Mouse (Mus musculus) stomach, postnatal 0 days (tissue): ENCODE measurements around the gene Rftn1. TPM values are rescaled to one million over a fixed set of nuclear protein-coding genes. Genes with fewer than 3 reads are reported as not detected.

ENCODE experiments used
- ATAC-seq: fragments of 200-750 bp; cut with Nextera tagmentation; 2 replicates; pipeline ENCODE4 v1.8.0; 2017; ENCODE audit not compliant: low FRiP score, low TSS enrichment
- DNase-seq: peaks from one replicate; pipeline ENCODE4 v3.0.0-alpha.2; 2016; ENCODE audit warnings: low spot score
- H3K27ac ChIP-seq: fragments of 300-500 bp; sonication (generic); replicated peaks from 2 replicates; pipeline ENCODE4 v1.5.1; 2014; ENCODE audit warnings: mild to moderate bottlenecking, control low read depth
- H3K27me3 ChIP-seq: fragments of 300-500 bp; sonication (generic); 2 replicates; pipeline ENCODE4 v1.6.1; 2014; ENCODE audit warnings: low read length; ENCODE audit not compliant: control insufficient read depth, insufficient read depth
- H3K36me3 ChIP-seq: fragments of 300-500 bp; sonication (generic); 2 replicates; pipeline ENCODE4 v1.6.1; 2014; ENCODE audit warnings: low read length, mixed read lengths; ENCODE audit not compliant: control insufficient read depth, insufficient read depth
- H3K4me1 ChIP-seq: fragments of 300-500 bp; sonication (generic); replicated peaks from 2 replicates; pipeline ENCODE4 v1.6.1; 2014; ENCODE audit warnings: antibody characterized with exemption; ENCODE audit not compliant: control insufficient read depth, insufficient read depth
- H3K4me2 ChIP-seq: fragments of 300-500 bp; sonication (generic); replicated peaks from 2 replicates; pipeline ENCODE4 v1.6.1; 2014; ENCODE audit warnings: low read depth, mild to moderate bottlenecking, control low read depth, moderate library complexity
- H3K4me3 ChIP-seq: fragments of 300-500 bp; sonication (generic); 2 replicates; pipeline ENCODE4 v1.5.1; 2014; ENCODE audit warnings: low read depth, low read length, control low read depth
- H3K9ac ChIP-seq: fragments of 300-500 bp; sonication (generic); 2 replicates; pipeline ENCODE4 v1.6.1; 2014; ENCODE audit warnings: mild to moderate bottlenecking, low read length, control low read depth, mixed read lengths
- H3K9me3 ChIP-seq: fragments of 300-500 bp; sonication (generic); 2 replicates; pipeline ENCODE4 v1.6.1; 2016; ENCODE audit warnings: low read length; ENCODE audit not compliant: control insufficient read depth
- CTCF ChIP-seq: IDR thresholded peaks from 2 replicates; pipeline ENCODE4 v1.5.1; 2016; ENCODE audit warnings: antibody characterized with exemption, low read depth, mild to moderate bottlenecking, moderate library complexity
- EP300 ChIP-seq: optimal IDR thresholded peaks from 2 replicates; pipeline ENCODE3; 2016; ENCODE audit warnings: antibody characterized with exemption
- WGBS: fragments of 180-500 bp; shearing (Covaris S2); extraction: QIAGEN DNeasy Blood & Tissue Kit; methylation state at CpG from one replicate; pipeline ENCODE4 v1.1.7; 2014; 5-methylcytosine and 5-hydroxymethylcytosine counted together
- polyA plus RNA-seq: library from polyadenylated mRNA; unstranded; fragments of >200 nt; fragmentation: Nextera tagmentation; extraction: Ambion mirVana; gene quantifications from 2 replicates; pipeline ENCODE4 v1.2.1, GENCODE M21; 2015

Gene Rftn1
- polyA plus RNA-seq, 1 experiment from 2014 or later, result 7.1 TPM

GRCm38 (mm10) chr17:50006338-50006720, 184.1 kb downstream of the Rftn1 start:
- TF ChIP-seq EP300 (no peak), CTCF (no peak)
- H3K27ac ChIP-seq, result no peak overlapping the region
- ATAC-seq (no peak), DNase-seq (no peak)
- H3K9me3 ChIP-seq, result no peaks in the 10 kb centered on the region
- no peak overlapping the region for H3K9ac ChIP-seq
- no peaks in the 10 kb centered on the region for H3K36me3 ChIP-seq
- no peak overlapping the region for H3K4me3 ChIP-seq
- H3K4me2 ChIP-seq, result no peak overlapping the region
- no peaks in the 10 kb centered on the region for H3K27me3 ChIP-seq
- H3K4me1 ChIP-seq, result no peaks in the 10 kb centered on the region
- WGBS, result 61% methylated on average over 7 of the region's 7 CpGs

- H3K4me1 ChIP-seq, result no peaks in the 10 kb centered on the region
- H3K9ac ChIP-seq, result no peak overlapping the region
- no peak overlapping the region for H3K4me2 ChIP-seq
- no peak for DNase-seq
- 80% methylated on average over 4 of the region's 4 CpGs for WGBS
- no peak overlapping the region for H3K4me3 ChIP-seq
- H3K36me3 ChIP-seq, result no peaks in the 10 kb centered on the region
- no peak for TF ChIP-seq EP300
- no peak for TF ChIP-seq CTCF
- no peaks in the 10 kb centered on the region for H3K27me3 ChIP-seq
- ATAC-seq, result no peak
- no peaks in the 10 kb centered on the region for H3K9me3 ChIP-seq
- H3K27ac ChIP-seq, result no peak overlapping the region
Observed at GRCm38 (mm10) chr17:50003156-50003555, 187.3 kb downstream of the Rftn1 start.

- DNase-seq, result no peak
- H3K9ac ChIP-seq, result no peak overlapping the region
- no peaks in the 10 kb centered on the region for H3K36me3 ChIP-seq
- no peaks in the 10 kb centered on the region for H3K9me3 ChIP-seq
- no peak for ATAC-seq
- no peak overlapping the region for H3K4me2 ChIP-seq
- no peak overlapping the region for H3K27ac ChIP-seq
- no peak overlapping the region for H3K4me3 ChIP-seq
- H3K4me1 ChIP-seq, result no peaks in the 10 kb centered on the region
- 78% methylated on average over 3 of the region's 3 CpGs for WGBS
- TF ChIP-seq EP300, result no peak
- no peak for TF ChIP-seq CTCF
- no peaks in the 10 kb centered on the region for H3K27me3 ChIP-seq
Observed at GRCm38 (mm10) chr17:50002171-50002570, 188.3 kb downstream of the Rftn1 start.

GRCm38 (mm10) chr17:50001754-50002153, 188.7 kb downstream of the Rftn1 start:
- Histone ChIP-seq H3K4me3 (no peak overlapping the region), H3K27me3 (no peaks in the 10 kb centered on the region), H3K4me2 (no peak overlapping the region), H3K36me3 (no peaks in the 10 kb centered on the region), H3K27ac (no peak overlapping the region), H3K4me1 (no peaks in the 10 kb centered on the region), H3K9me3 (no peaks in the 10 kb centered on the region), H3K9ac (no peak overlapping the region)
- ATAC-seq, result no peak
- no peak for TF ChIP-seq CTCF
- DNase-seq, result no peak

GRCm38 (mm10) chr17:50000580-50000979, 189.9 kb downstream of the Rftn1 start:
- H3K4me3 ChIP-seq, result no peak overlapping the region
- no peaks in the 10 kb centered on the region for H3K4me1 ChIP-seq
- DNase-seq (no peak), ATAC-seq (no peak)
- no peak overlapping the region for H3K27ac ChIP-seq
- 93% methylated on average over 3 of the region's 3 CpGs for WGBS
- no peaks in the 10 kb centered on the region for H3K36me3 ChIP-seq
- H3K9ac ChIP-seq, result no peak overlapping the region
- TF ChIP-seq EP300 (no peak), CTCF (no peak)
- H3K4me2 ChIP-seq, result no peak overlapping the region
- no peaks in the 10 kb centered on the region for H3K27me3 ChIP-seq
- no peaks in the 10 kb centered on the region for H3K9me3 ChIP-seq

GRCm38 (mm10) chr17:49996626-49997152, 193.8 kb downstream of the Rftn1 start:
- ATAC-seq (no peak), DNase-seq (no peak)
- 38% methylated on average over 5 of the region's 5 CpGs for WGBS
- no peak for TF ChIP-seq EP300
- no peak overlapping the region for H3K27ac ChIP-seq
- no peak overlapping the region for H3K9ac ChIP-seq
- no peaks in the 10 kb centered on the region for H3K27me3 ChIP-seq
- H3K36me3 ChIP-seq, result no peaks in the 10 kb centered on the region
- no peaks in the 10 kb centered on the region for H3K4me1 ChIP-seq
- no peaks in the 10 kb centered on the region for H3K9me3 ChIP-seq
- H3K4me2 ChIP-seq, result no peak overlapping the region
- H3K4me3 ChIP-seq, result no peak overlapping the region
